Mouse (Mus musculus): ENCODE results near the gene Slc35g2. TPM values are rescaled to one million over a fixed set of nuclear protein-coding genes. Genes with fewer than 3 reads are reported as not detected.

Slc35g2 gene
- polyA plus RNA-seq, 1 experiment from 2014 or later: 8.1 TPM

GRCm38 (mm10) chr9:100520586-100520985 lies 50.3 kb downstream of the Slc35g2 start:
- Histone ChIP-seq H3K27me3 (no peaks in the 10 kb centered on the region), H3K4me1 (peaks cover 5% of the 10 kb centered on the region; the same call in 1 of the 2 replicates), H3K4me3 (no peak overlapping the region), H3K36me3 (ENCODE audit: poor library complexity, severe bottlenecking) (no peaks in the 10 kb centered on the region), H3K27ac (no peak overlapping the region), H3K9ac (no peak overlapping the region), H3K4me2 (no peak overlapping the region), H3K9me3 (replicated peaks) (no peaks in the 10 kb centered on the region)
- no peak for ATAC-seq
- 3% methylated on average over 2 of the region's 2 CpGs for WGBS

GRCm38 (mm10) chr9:100520012-100520411 lies 50.9 kb downstream of the Slc35g2 start:
- no peaks in the 10 kb centered on the region for H3K9me3 ChIP-seq (replicated peaks)
- WGBS: 94% methylated on average over 3 of the region's 3 CpGs
- no peaks in the 10 kb centered on the region for H3K27me3 ChIP-seq
- no peak overlapping the region for H3K27ac ChIP-seq
- no peak overlapping the region for H3K9ac ChIP-seq
- no peak for ATAC-seq
- no peaks in the 10 kb centered on the region for H3K36me3 ChIP-seq (ENCODE audit: poor library complexity, severe bottlenecking)
- no peak overlapping the region for H3K4me3 ChIP-seq
- H3K4me1 ChIP-seq: peaks cover 5% of the 10 kb centered on the region; the same call in 1 of the 2 replicates
- no peak overlapping the region for H3K4me2 ChIP-seq

- Histone ChIP-seq H3K4me3 (no peak overlapping the region), H3K27me3 (no peaks in the 10 kb centered on the region), H3K9me3 (replicated peaks) (no peaks in the 10 kb centered on the region), H3K4me2 (no peak overlapping the region), H3K9ac (no peak overlapping the region), H3K4me1 (peaks cover 4% of the 10 kb centered on the region; the same call in 1 of the 2 replicates), H3K27ac (no peak overlapping the region), H3K36me3 (ENCODE audit: poor library complexity, severe bottlenecking) (peaks cover 4% of the 10 kb centered on the region; the same call in 1 of the 2 replicates)
- ATAC-seq: no peak
- 85% methylated on average over 2 of the region's 2 CpGs for whole genome bisulfite sequencing
These were observed 63.3 kb downstream of the Slc35g2 start for GRCm38 (mm10) chr9:100507581-100507980.

- ATAC-seq: no peak
- peaks cover 4% of the 10 kb centered on the region; the same call in 1 of the 2 replicates for H3K36me3 ChIP-seq (ENCODE audit: poor library complexity, severe bottlenecking)
- no peak overlapping the region for H3K27ac ChIP-seq
- no peaks in the 10 kb centered on the region for H3K27me3 ChIP-seq
- peaks cover 4% of the 10 kb centered on the region; the same call in 1 of the 2 replicates for H3K4me1 ChIP-seq
- no peaks in the 10 kb centered on the region for H3K9me3 ChIP-seq (replicated peaks)
- H3K9ac ChIP-seq: no peak overlapping the region
- 82% methylated on average over 2 of the region's 2 CpGs for WGBS
- no peak overlapping the region for H3K4me2 ChIP-seq
- no peak overlapping the region for H3K4me3 ChIP-seq
These were observed 64.2 kb downstream of the Slc35g2 start for GRCm38 (mm10) chr9:100506652-100507051.

- no peaks in the 10 kb centered on the region for H3K9me3 ChIP-seq (replicated peaks)
- H3K9ac ChIP-seq: no peak overlapping the region
- H3K27me3 ChIP-seq: no peaks in the 10 kb centered on the region
- no peak overlapping the region for H3K4me3 ChIP-seq
- H3K4me1 ChIP-seq: no peaks in the 10 kb centered on the region
- H3K27ac ChIP-seq: no peak overlapping the region
- 94% methylated on average over 4 of the region's 4 CpGs for WGBS
- no peak overlapping the region for H3K4me2 ChIP-seq
- H3K36me3 ChIP-seq (ENCODE audit: poor library complexity, severe bottlenecking): peaks cover 4% of the 10 kb centered on the region; the same call in 1 of the 2 replicates
- ATAC-seq: no peak
These were observed 65.4 kb downstream of the Slc35g2 start for GRCm38 (mm10) chr9:100505498-100505897.

Other genes starting within 250 kb of the Slc35g2 start
- 0.66 and 0.76 TPM in 2 replicates for gene Il20rb, start 84.3 kb downstream of the Slc35g2 start, polyA plus RNA-seq (2015; fragmentation: Nextera tagmentation; extraction: Ambion mirVana)
- 54.6 and 57.1 TPM in 2 replicates for gene Nck1, start 25.0 kb downstream of the Slc35g2 start, polyA plus RNA-seq (2015; fragmentation: Nextera tagmentation; extraction: Ambion mirVana)
- 51.5 and 54.4 TPM in 2 replicates for gene Stag1, start 26.7 kb upstream of the Slc35g2 start, polyA plus RNA-seq (2015; fragmentation: Nextera tagmentation; extraction: Ambion mirVana)

All from forebrain, embryonic 13.5 days (tissue).